Mouse (Mus musculus): ENCODE measurements around the gene Lyzl4.

GRCm38 (mm10) chr9:121642401-121643181 is 695 bp upstream of the Lyzl4 start, which contains the start of gene Vipr1:
- no peak for TF ChIP-seq CTCF (IDR thresholded peaks at IDR 0.05; ENCODE audit: control insufficient read depth, insufficient read depth, insufficient replicate concordance, low read depth, low read length)
- TF ChIP-seq POLR2A (IDR thresholded peaks at IDR 0.05; ENCODE audit: control insufficient read depth, low read depth, low read length) = no peak

Measured in testis, adult 2 months (tissue).